Mouse (Mus musculus): ENCODE data around the gene Nr4a2. TPM values are rescaled to one million over a fixed set of nuclear protein-coding genes. Genes with fewer than 3 reads are reported as not detected.

Nr4a2 gene
- polyA plus RNA-seq, 1 experiment = 1.4 TPM

DNA sequence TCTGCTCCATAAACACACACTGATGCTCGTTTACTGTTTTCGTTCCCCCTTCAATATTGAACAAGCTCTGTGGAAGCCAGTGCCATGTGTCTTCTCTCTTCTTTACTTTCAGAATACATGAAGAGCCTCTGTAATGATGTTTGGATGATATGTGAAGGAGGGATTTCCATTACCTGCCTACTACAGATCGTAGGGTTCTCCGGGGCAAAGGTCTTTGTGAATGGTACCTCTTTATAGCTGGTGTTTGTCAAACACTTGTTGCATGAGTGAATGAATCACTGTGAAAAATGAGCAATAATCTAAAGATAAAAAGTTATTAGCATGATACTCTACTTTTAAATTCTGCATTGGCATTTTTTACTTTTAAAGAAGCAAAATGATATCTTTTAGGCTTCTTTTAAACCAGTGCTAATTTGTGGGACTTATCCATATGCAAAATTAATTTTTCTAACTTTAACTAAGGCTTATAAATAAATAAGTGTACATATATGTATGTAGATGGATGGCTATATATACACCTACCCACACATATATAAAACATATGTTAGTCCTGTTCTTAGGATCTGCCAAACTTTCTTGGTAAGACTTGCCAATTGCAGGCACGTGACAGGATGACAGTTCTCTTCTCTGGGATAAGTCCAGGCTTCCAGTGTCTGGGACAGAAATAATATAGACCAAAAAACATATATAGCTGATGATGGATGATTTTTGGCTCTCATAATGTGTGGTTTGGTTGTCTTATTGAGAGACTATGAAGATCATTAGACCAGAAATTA lies 22.0 kb upstream of the Nr4a2 start:
- H3K4me3 ChIP-seq (ENCODE audit: low read depth, low read length) = no peak overlapping the region

DNA sequence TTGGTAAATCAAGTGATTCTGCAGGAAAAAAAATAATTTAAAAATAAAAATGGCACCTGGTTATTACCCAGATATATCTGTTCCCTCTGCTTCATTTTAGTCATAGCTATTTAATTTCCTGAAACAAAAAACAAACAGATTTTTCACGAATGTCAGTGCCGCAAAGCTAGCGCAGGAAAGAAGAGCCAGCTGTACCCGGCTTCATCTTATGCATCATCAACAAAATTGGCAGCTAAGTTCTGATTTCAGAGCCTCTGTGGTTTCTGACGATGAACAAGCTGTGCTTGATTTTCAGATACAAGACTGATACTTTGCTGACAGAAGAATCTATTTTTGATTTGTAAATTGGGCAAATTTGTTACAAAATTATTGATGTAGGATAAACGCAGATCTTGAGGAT lies 14.8 kb upstream of the Nr4a2 start:
- no peaks in the 10 kb centered on the region for H3K36me3 ChIP-seq (ENCODE audit: control insufficient read depth, insufficient read depth, low read length, poor library complexity, severe bottlenecking)
- no peaks in the 10 kb centered on the region for H3K4me1 ChIP-seq (ENCODE audit: control insufficient read depth, insufficient read depth, low read length)
- no peak overlapping the region for H3K9ac ChIP-seq (ENCODE audit: low read depth, poor library complexity, severe bottlenecking)
- H3K4me3 ChIP-seq (ENCODE audit: low read depth, low read length) = no peak overlapping the region
- TF ChIP-seq EP300 (IDR thresholded peaks at IDR 0.05; ENCODE audit: insufficient read depth, low read depth, low read length) (no peak), CTCF (IDR thresholded peaks at IDR 0.05; ENCODE audit: low read depth, low read length) (no peak), POLR2A (IDR thresholded peaks at IDR 0.05; ENCODE audit: insufficient read depth, low read length) (no peak)
- H3K27me3 ChIP-seq (ENCODE audit: control insufficient read depth, insufficient read depth, low read length, poor library complexity, severe bottlenecking) = no peaks in the 10 kb centered on the region
- no peaks in the 10 kb centered on the region for H3K9me3 ChIP-seq (replicated peaks; ENCODE audit: control insufficient read depth, insufficient read depth, low read length, poor library complexity, severe bottlenecking)
- H3K27ac ChIP-seq (ENCODE audit: insufficient read depth, low read length) = no peak overlapping the region

More for the DNA sequence above, 22.0 kb upstream of the Nr4a2 start:
- Histone ChIP-seq H3K27ac (ENCODE audit: insufficient read depth, low read length) (no peak overlapping the region), H3K4me1 (ENCODE audit: control insufficient read depth, insufficient read depth, low read length) (no peaks in the 10 kb centered on the region), H3K9me3 (replicated peaks; ENCODE audit: control insufficient read depth, insufficient read depth, low read length, poor library complexity, severe bottlenecking) (no peaks in the 10 kb centered on the region), H3K36me3 (ENCODE audit: control insufficient read depth, insufficient read depth, low read length, poor library complexity, severe bottlenecking) (no peaks in the 10 kb centered on the region), H3K27me3 (ENCODE audit: control insufficient read depth, insufficient read depth, low read length, poor library complexity, severe bottlenecking) (no peaks in the 10 kb centered on the region), H3K9ac (ENCODE audit: low read depth, poor library complexity, severe bottlenecking) (no peak overlapping the region)
- TF ChIP-seq EP300 (IDR thresholded peaks at IDR 0.05; ENCODE audit: insufficient read depth, low read depth, low read length) (no peak), POLR2A (IDR thresholded peaks at IDR 0.05; ENCODE audit: insufficient read depth, low read length) (no peak), CTCF (IDR thresholded peaks at IDR 0.05; ENCODE audit: low read depth, low read length) (no peak)

DNA sequence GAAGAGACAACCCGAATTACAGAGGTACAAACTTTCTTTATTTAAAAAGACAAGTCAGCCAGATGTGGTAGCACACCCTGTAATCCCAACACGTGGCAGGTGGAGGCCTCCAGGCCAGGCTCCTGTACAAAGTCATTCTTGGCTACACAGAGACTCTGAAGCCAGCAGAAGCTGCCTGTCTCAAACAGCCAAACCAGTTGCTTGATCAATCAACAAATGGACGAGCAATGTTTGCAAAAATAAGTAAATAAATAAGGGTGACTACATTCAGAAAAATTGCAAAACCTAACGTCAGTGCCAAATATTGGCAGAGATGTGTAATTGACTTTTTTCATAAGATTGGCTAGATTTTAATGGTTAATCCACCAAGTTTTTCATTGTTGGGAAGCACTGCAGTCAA lies 3.7 kb upstream of the Nr4a2 start:
- no peak for TF ChIP-seq EP300 (IDR thresholded peaks at IDR 0.05; ENCODE audit: insufficient read depth, low read depth, low read length)
- no peak for TF ChIP-seq CTCF (IDR thresholded peaks at IDR 0.05; ENCODE audit: low read depth, low read length)
- no peak for TF ChIP-seq POLR2A (IDR thresholded peaks at IDR 0.05; ENCODE audit: insufficient read depth, low read length)
- Histone ChIP-seq H3K36me3 (ENCODE audit: control insufficient read depth, insufficient read depth, low read length, poor library complexity, severe bottlenecking) (no peaks in the 10 kb centered on the region), H3K27me3 (ENCODE audit: control insufficient read depth, insufficient read depth, low read length, poor library complexity, severe bottlenecking) (no peaks in the 10 kb centered on the region)

DNA sequence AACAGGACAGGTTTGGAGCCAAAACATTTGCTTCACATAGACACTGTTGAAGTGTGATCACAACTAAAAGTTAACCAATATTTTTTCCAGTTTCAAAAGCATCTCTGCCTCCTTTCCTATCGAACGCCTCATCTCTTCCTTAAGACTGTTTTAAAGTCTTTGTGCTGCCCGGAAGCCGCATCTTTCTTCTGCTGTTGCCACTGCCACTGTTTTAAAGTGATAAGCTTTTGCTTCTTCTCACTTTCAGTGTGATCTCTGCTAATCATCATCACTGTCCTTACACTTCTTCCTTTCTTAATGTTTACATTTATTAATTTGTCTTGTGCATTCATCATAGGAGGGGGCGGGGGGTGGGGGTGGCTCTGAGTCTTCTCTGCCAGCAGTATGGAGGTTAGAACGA lies 2.1 kb upstream of the Nr4a2 start:
- Histone ChIP-seq H3K27me3 (ENCODE audit: control insufficient read depth, insufficient read depth, low read length, poor library complexity, severe bottlenecking) (no peaks in the 10 kb centered on the region), H3K27ac (ENCODE audit: insufficient read depth, low read length) (no peak overlapping the region), H3K9me3 (replicated peaks; ENCODE audit: control insufficient read depth, insufficient read depth, low read length, poor library complexity, severe bottlenecking) (no peaks in the 10 kb centered on the region), H3K4me1 (ENCODE audit: control insufficient read depth, insufficient read depth, low read length) (no peaks in the 10 kb centered on the region), H3K9ac (ENCODE audit: low read depth, poor library complexity, severe bottlenecking) (no peak overlapping the region), H3K4me3 (ENCODE audit: low read depth, low read length) (no peak overlapping the region), H3K36me3 (ENCODE audit: control insufficient read depth, insufficient read depth, low read length, poor library complexity, severe bottlenecking) (no peaks in the 10 kb centered on the region)
- TF ChIP-seq EP300 (IDR thresholded peaks at IDR 0.05; ENCODE audit: insufficient read depth, low read depth, low read length) (no peak), POLR2A (IDR thresholded peaks at IDR 0.05; ENCODE audit: insufficient read depth, low read length) (no peak), CTCF (IDR thresholded peaks at IDR 0.05; ENCODE audit: low read depth, low read length) (no peak)

More for the DNA sequence above, 3.7 kb upstream of the Nr4a2 start:
- Histone ChIP-seq H3K4me1 (ENCODE audit: control insufficient read depth, insufficient read depth, low read length) (no peaks in the 10 kb centered on the region), H3K9me3 (replicated peaks; ENCODE audit: control insufficient read depth, insufficient read depth, low read length, poor library complexity, severe bottlenecking) (no peaks in the 10 kb centered on the region), H3K4me3 (ENCODE audit: low read depth, low read length) (no peak overlapping the region), H3K9ac (ENCODE audit: low read depth, poor library complexity, severe bottlenecking) (no peak overlapping the region), H3K27ac (ENCODE audit: insufficient read depth, low read length) (no peak overlapping the region)

DNA sequence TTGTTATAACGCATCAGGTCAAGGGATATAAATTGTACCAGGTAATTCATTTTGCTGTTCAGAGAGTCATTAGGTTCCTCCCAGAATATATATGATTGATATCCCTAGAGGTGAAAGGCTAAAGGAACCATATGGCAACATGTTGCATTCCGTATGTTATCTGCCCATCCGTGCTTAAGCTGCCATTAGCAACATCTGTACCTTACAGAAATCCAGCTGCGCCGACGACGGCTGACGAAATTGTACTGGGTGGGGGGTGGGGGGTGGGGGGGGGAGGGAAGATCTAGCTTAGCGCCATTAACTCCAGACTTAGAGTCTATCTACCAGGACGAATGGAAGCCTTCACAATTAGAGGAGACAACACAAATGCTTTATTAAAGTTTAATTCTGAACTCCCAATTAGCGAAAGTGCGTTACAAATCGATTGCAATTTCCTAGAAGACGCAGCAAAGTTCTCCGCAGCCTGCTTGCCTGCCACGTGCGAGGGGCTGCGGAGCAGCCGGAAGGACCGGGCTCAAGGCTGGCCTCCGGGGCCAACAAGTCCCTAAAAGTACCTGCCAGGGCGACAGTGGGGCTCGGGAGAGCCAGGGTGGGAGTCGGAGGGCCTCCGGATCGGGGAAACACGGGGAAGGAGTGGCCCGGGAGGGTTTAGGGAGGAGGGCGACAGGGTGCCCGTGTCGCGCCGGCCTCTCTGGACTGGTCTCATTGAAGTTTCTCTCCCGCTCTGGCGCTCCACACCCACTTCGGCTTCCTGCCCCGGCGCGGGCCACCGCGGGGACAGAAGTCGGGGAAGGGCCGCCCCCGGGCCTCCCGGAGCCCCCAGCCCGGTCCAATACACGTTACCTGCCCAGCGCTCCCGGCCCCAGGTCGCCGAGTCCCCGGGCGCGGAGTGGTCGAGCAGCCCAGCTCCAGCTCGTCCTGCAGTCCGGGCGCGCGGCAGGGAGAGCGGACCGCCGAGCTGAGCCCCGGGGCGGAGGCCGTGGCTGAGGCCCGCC lies 520 bp downstream of the Nr4a2 start:
- Histone ChIP-seq H3K36me3 (ENCODE audit: control insufficient read depth, insufficient read depth, low read length, poor library complexity, severe bottlenecking) (no peaks in the 10 kb centered on the region), H3K9ac (ENCODE audit: low read depth, poor library complexity, severe bottlenecking) (peak overlapping the region; percentile 99), H3K4me1 (ENCODE audit: control insufficient read depth, insufficient read depth, low read length) (no peaks in the 10 kb centered on the region), H3K27me3 (ENCODE audit: control insufficient read depth, insufficient read depth, low read length, poor library complexity, severe bottlenecking) (no peaks in the 10 kb centered on the region), H3K9me3 (replicated peaks; ENCODE audit: control insufficient read depth, insufficient read depth, low read length, poor library complexity, severe bottlenecking) (no peaks in the 10 kb centered on the region), H3K27ac (ENCODE audit: insufficient read depth, low read length) (no peak overlapping the region), H3K4me3 (ENCODE audit: low read depth, low read length) (peak overlapping the region; percentile 83)
- TF ChIP-seq POLR2A (IDR thresholded peaks at IDR 0.05; ENCODE audit: insufficient read depth, low read length) (no peak), EP300 (IDR thresholded peaks at IDR 0.05; ENCODE audit: insufficient read depth, low read depth, low read length) (no peak), CTCF (IDR thresholded peaks at IDR 0.05; ENCODE audit: low read depth, low read length) (no peak)

All from ES-Bruce4 (cell line).